Mouse (Mus musculus) embryonic facial prominence, embryonic 11.5 days (tissue): ENCODE data around the gene Il10rb. TPM values are rescaled to one million over a fixed set of nuclear protein-coding genes. Genes with fewer than 3 reads are reported as not detected.
A peak's percentile ranks its signal among the peaks of the same experiment; 100 is the strongest.

Experiments used
- ATAC-seq: fragments of 200-750 bp; cut with Nextera tagmentation; replicated peaks from 2 replicates; pipeline ENCODE4 v1.8.0; 2017; ENCODE audit warnings: low read depth; ENCODE audit not compliant: insufficient number of reproducible peaks, low FRiP score, low TSS enrichment
- DNase-seq: peaks from one replicate; pipeline ENCODE4 v3.0.0-alpha.2; 2015; ENCODE audit warnings: low spot score
- H3K27ac ChIP-seq: fragments of 300-500 bp; sonication (generic); replicated peaks from 2 replicates; pipeline ENCODE4 v1.5.1; 2014; ENCODE audit warnings: mild to moderate bottlenecking, low read depth, low read length, control low read depth
- H3K27me3 ChIP-seq: fragments of 300-500 bp; sonication (generic); 2 replicates; pipeline ENCODE4 v1.6.1; 2014; ENCODE audit warnings: mild to moderate bottlenecking, low read length, moderate library complexity, mixed read lengths; ENCODE audit not compliant: control insufficient read depth, insufficient read depth
- H3K36me3 ChIP-seq: fragments of 300-500 bp; sonication (generic); replicated peaks from 2 replicates; pipeline ENCODE4 v1.6.1; 2014; ENCODE audit warnings: low read depth, mild to moderate bottlenecking, low read length, moderate library complexity, mixed read lengths; ENCODE audit not compliant: control insufficient read depth, insufficient read depth
- H3K4me1 ChIP-seq: fragments of 300-500 bp; sonication (generic); 2 replicates; pipeline ENCODE4 v1.6.1; 2014; ENCODE audit warnings: low read length, mixed read lengths; ENCODE audit not compliant: control insufficient read depth, insufficient read depth
- H3K4me2 ChIP-seq: fragments of 300-500 bp; sonication (generic); 2 replicates; pipeline ENCODE4 v1.6.1; 2014; ENCODE audit warnings: low read depth, mild to moderate bottlenecking, control low read depth, low read length, moderate library complexity
- H3K4me3 ChIP-seq: fragments of 300-500 bp; sonication (generic); 2 replicates; pipeline ENCODE4 v1.5.1; 2014; ENCODE audit warnings: low read depth, low read length, control low read depth
- H3K9ac ChIP-seq: fragments of 300-500 bp; sonication (generic); replicated peaks from 2 replicates; pipeline ENCODE4 v1.6.1; 2014; ENCODE audit warnings: mild to moderate bottlenecking, control low read depth, low read length
- H3K9me3 ChIP-seq: fragments of 300-500 bp; sonication (generic); replicated peaks from 2 replicates; pipeline ENCODE4 v1.6.1; 2016; ENCODE audit warnings: mild to moderate bottlenecking, low read length, inconsistent platforms, mixed read lengths; ENCODE audit not compliant: control insufficient read depth
- WGBS: fragments of 180-500 bp; shearing (Covaris S2); extraction: QIAGEN DNeasy Blood & Tissue Kit; methylation state at CpG from one replicate; pipeline ENCODE4 v1.1.7; 2014; 5-methylcytosine and 5-hydroxymethylcytosine counted together
- polyA plus RNA-seq: library from polyadenylated mRNA; unstranded; fragments of >200 nt; fragmentation: Nextera tagmentation; extraction: Ambion mirVana; gene quantifications from 2 replicates; pipeline ENCODE4 v1.2.1, GENCODE M21; 2014

Gene Il10rb
- polyA plus RNA-seq, 1 experiment from 2014 or later = 9.8 TPM

DNA sequence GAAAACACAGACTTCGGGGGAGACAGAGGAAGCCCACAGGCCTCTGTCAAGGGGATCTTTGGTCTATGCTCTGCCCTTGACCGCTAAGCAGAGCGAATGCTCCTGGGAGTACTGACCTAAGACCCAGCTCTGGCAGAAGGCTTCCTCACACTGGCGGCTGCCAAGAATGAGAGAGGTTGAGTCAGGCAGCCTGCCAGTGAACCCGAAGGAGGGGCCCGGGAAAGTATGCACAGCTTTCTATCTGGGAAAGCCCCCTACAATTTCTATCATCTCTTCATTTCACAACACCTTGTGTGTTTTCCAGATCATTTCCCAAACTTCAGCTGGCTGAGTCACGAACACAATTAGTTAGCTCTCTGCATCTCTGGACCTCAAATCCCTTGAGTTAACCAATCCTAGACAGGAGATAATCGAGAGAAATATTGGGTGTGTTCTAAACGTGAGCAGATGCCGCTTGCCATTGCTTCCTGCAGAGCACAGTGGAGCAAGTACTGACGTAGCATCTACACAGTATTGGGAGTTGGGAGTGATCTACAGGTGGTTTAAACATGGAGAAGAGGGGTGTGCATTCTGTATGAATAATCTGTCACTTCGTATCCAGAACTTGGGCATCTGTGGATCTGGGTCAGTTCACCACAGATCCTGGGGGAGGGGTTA lies 43.2 kb upstream of the Il10rb start:
- Histone ChIP-seq H3K4me3 (no peak overlapping the region), H3K9me3 (no peaks in the 10 kb centered on the region), H3K9ac (no peak overlapping the region), H3K4me2 (no peak overlapping the region), H3K4me1 (no peaks in the 10 kb centered on the region), H3K36me3 (no peaks in the 10 kb centered on the region), H3K27ac (no peak overlapping the region), H3K27me3 (no peaks in the 10 kb centered on the region)
- 69% methylated on average over 12 of the region's 12 CpGs for WGBS
- no peak for ATAC-seq
- DNase-seq = no peak

DNA sequence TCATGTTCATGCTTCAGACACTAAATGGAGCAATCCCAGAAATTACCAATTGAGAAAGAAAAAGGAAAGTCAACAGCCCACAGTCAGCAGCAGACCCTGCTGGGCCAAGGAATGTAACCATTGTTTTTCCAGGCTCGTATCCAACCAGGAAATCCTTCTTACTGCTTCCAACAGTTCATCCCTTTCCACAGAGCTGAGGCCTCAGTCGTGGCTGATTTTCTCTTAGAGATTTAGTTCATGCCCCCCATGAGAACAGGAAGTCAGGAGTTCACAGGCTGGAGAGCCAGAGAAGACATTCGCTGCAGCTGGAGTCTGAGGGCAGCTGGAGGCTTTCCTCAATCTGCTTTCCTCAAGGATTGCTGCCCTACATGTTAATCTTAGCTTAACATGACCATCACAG lies 42.5 kb upstream of the Il10rb start:
- Histone ChIP-seq H3K9ac (no peak overlapping the region), H3K9me3 (no peaks in the 10 kb centered on the region), H3K4me1 (no peaks in the 10 kb centered on the region), H3K4me3 (no peak overlapping the region), H3K27me3 (no peaks in the 10 kb centered on the region), H3K4me2 (no peak overlapping the region), H3K27ac (no peak overlapping the region), H3K36me3 (no peaks in the 10 kb centered on the region)
- no peak for ATAC-seq
- no peak for DNase-seq
- 34% methylated on average over 3 of the region's 3 CpGs for WGBS

DNA sequence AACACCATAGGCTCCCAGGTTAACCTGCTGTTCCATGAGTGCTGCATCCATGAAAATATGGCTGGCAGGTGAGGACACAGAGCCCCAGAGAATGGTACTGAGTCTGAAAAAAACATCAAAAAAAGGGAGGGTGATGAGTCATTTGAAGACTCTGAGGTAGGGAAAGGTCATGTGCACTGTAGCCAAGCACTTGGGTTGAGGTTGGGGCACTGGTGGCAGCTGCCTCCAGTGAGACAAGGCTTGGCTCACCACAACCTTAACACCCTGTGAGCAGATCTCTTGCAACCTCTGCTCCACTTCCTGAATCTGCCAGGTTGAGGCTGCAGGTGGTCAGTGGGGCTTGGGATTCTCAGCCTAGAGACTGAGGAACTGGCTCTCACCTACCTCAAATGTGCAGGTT lies 39.4 kb upstream of the Il10rb start:
- DNase-seq (no peak), ATAC-seq (no peak)
- Histone ChIP-seq H3K4me1 (no peaks in the 10 kb centered on the region), H3K36me3 (no peaks in the 10 kb centered on the region), H3K27ac (no peak overlapping the region), H3K27me3 (no peaks in the 10 kb centered on the region), H3K9ac (no peak overlapping the region), H3K4me3 (no peak overlapping the region), H3K4me2 (no peak overlapping the region), H3K9me3 (no peaks in the 10 kb centered on the region)

DNA sequence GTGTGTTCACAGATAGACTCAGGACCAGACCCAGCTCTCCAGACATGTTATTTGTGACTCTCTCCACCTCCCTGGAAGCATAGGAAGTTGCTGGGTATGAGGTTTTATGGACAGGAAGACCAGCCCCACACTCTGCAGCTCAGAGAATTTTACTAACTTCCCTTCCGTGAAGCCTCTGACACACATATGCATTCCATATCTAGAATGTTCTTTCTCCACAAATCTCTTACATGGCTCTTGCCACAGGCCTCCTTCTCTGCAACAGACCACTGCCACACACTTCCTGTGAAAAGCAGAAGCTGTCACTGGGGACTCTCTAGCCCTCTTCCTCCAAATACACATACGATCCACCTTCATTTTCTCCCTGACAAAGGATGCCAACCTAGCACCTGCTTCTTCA lies 38.9 kb upstream of the Il10rb start:
- Histone ChIP-seq H3K9me3 (no peaks in the 10 kb centered on the region), H3K4me1 (no peaks in the 10 kb centered on the region), H3K4me3 (no peak overlapping the region), H3K9ac (no peak overlapping the region), H3K27me3 (no peaks in the 10 kb centered on the region), H3K36me3 (no peaks in the 10 kb centered on the region), H3K27ac (no peak overlapping the region), H3K4me2 (no peak overlapping the region)
- DNase-seq (no peak), ATAC-seq (no peak)
- WGBS = 92% methylated on average over 2 of the region's 2 CpGs

DNA sequence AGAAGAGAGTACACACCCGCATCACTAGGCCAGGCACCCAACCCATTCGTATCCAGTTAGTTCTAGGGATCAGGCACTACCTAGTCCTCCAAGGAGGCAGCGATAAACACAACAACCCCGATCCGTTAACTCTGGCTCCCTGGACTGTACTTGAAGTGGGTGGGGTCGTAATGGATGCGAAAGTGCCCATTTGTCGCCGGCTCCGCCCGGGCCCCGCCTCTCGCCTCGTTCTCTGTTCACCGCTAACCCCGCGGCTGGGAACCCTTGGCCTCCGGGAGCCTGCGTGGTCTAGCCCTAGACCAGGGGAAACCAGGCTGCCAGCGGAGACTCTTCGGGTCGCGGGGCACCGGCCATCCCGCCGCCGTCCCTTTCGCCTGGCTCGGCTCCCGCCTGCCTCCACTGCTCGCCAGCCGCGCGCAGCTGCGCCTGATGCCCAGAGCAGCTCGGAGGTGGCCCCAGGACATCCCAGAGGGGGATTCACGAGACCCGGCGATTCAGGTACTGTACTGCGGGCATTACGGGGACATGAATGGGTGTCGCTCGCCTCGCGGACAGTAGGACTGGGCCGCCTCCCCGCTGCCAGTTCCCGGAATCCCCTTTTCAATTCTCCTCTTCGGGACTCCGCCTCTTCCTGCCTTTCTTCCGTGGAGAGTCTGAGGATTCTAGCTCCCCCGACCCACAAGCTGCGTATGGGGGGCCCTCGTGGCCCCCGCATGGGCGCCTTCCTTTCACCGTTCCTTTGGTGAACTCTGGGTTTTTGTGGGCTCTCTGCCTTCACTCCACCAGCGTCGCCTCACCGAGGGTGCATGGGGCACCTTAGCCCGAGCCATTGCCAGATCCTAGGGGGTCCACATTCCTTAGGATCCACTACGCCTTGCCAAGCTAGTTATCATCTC lies 33.1 kb upstream of the Il10rb start, which contains the start of gene Ifnar2:
TSS of gene Ifnar2 (plus strand) at position 207 of the 896 bp plus-strand sequence.
- under 1% methylated on average over 60 of the region's 62 CpGs for whole genome bisulfite sequencing
- peak within 1 kb of the TSS; percentile 80 for H3K27ac ChIP-seq
- peak within 1 kb of the TSS; percentile 67 for H3K4me2 ChIP-seq
- H3K4me3 ChIP-seq = peak within 1 kb of the TSS; percentile 67
- ATAC-seq (peak; percentile 90), DNase-seq (peak; percentile 81)
- peak within 1 kb of the TSS; percentile 85 for H3K9ac ChIP-seq
- H3K27me3 ChIP-seq = no peaks in the 10 kb centered on the region
- H3K4me1 ChIP-seq = no peaks in the 10 kb centered on the region
- H3K9me3 ChIP-seq = no peaks in the 10 kb centered on the region
- H3K36me3 ChIP-seq = no peaks in the 10 kb centered on the region

DNA sequence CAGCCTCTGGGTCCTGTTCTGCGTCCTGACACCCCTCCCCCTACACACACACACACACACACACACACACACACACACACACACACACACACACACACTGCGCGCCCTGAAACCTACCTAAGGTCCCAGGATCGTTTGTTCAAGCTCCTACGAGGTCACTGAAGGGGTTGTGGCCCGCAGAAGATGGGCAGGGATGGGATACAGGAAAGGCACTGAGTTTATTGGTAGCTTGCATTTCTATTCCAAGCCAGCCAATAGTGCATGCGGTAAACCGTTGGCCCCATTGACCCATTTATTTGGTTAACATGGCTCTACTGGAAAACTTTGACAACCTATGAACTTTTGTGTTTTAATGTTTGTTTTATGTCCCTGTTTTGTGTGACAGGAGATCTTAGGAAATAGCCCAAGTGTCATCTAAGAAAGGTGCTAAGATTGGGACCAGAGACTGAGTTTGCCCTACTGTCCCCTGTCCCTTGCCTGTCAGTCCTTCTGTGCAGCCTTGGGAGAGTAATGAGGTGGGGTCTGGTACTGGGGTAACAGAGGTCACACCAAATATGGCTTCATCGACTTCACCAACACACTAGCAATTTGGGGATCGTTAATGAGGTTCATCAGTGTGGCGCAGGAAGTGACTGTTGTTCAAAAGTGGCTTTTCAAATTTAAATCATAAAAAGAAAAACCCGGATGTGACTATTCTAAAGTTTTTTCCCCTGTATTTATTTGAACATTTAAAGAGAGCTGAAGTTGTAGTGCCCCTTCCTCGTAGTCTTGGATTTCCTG lies 32.3 kb upstream of the Il10rb start:
- Histone ChIP-seq H3K4me3 (peak overlapping the region; percentile 67), H3K9me3 (no peaks in the 10 kb centered on the region), H3K27ac (peak overlapping the region; percentile 80), H3K4me1 (no peaks in the 10 kb centered on the region), H3K4me2 (peak overlapping the region; percentile 67), H3K36me3 (no peaks in the 10 kb centered on the region), H3K27me3 (no peaks in the 10 kb centered on the region), H3K9ac (peak overlapping the region; percentile 85)
- DNase-seq (no peak), ATAC-seq (no peak)
- 41% methylated on average over 13 of the region's 13 CpGs for WGBS

DNA sequence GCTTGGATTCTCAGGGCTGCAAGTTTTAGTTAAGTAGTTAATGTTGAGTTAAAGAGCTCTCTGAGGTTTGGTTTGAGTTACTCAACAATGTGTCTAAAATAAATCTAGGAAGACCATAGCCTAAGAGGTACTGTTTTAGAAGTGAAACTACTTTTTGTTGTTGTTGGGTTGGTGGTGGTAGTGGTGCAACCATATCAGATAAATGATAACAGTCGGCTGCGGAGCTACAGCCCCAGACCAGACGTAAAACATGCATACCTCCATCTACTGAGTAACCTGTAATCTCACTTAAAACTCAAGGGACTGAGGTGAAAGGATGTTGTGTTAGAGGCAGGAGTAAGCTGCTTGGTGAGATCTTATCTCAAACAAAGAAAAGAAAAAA lies 31.7 kb upstream of the Il10rb start:
- WGBS = 86% methylated on average over 3 of the region's 3 CpGs
- Histone ChIP-seq H3K27me3 (no peaks in the 10 kb centered on the region), H3K9ac (no peak overlapping the region), H3K27ac (no peak overlapping the region), H3K36me3 (no peaks in the 10 kb centered on the region), H3K4me3 (no peak overlapping the region; the same call in 1 of the 2 replicates), H3K9me3 (no peaks in the 10 kb centered on the region), H3K4me2 (no peak overlapping the region), H3K4me1 (no peaks in the 10 kb centered on the region)
- DNase-seq (no peak), ATAC-seq (no peak)
